ENCODE assay signal across 9 mouse cellular contexts in the genomic region with DNA sequence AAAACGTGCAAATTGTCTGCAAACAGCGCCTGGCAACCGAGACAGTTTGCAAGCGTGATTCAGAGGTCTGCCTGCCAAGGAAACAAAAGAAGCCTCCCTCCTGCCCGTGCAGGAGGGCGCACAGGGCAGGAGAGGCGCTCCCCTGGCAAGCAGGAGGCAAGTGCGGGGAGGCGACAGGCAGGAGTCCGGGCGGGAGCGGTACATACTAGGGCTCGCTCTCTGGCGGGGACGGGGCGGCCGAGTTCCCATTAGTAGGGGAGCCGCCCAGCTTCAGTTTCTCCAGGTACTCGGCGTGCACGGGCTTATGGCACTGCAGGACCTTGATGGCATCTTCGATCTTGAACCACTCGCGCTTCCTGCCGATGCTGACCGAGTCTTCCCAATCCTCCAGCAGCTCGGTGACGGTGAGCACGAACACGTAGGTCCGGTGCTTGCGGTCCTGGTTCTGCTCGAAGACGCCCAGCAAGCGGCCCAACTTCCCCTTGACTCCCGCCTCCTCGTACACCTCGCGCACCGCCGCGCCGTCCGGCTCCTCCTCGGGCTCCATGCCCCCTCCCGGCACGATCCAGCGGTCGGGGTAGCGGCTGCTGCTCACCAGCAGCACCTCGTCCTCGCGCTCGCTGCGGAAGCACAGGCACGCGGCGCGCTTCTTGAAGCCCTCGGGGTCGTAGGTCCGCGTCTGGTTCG. TPM values are rescaled to one million over a fixed set of nuclear protein-coding genes. Genes with fewer than 3 reads are reported as not detected.
DNase-seq lines count a peak whose midpoint lies in the region; ATAC-seq and TF ChIP-seq lines count a peak whose summit lies in the region.
"Not testable (repeated sequence)": the region's sequence is repeated elsewhere in the genome, so short reads cannot be mapped to it uniquely, and the experiment has no call there.
"Had no signal": no experiment of that assay in that cellular context is flagged by ENCODE, and none has a peak within 500 bp of the region (broad histone marks: within the 10 kb centered on the region; RNA-seq: fewer than 3 reads in every experiment).

No protein-coding gene starts in this region.

- TF ChIP-seq CTCF in cortical plate, adult 2 months (IDR thresholded peaks at IDR 0.05; ENCODE audit: extremely low read depth, insufficient read depth, low read length); midbrain, postnatal 0 days (IDR thresholded peaks at IDR 0.05); stomach, postnatal 0 days (IDR thresholded peaks at IDR 0.05; ENCODE audit: low read depth): not testable (repeated sequence)

- not testable (repeated sequence) for H3K4me2 ChIP-seq in forebrain, embryonic 16.5 days (ENCODE audit: low read length); midbrain, postnatal 0 days (ENCODE audit: low read depth, low read length, poor library complexity, severe bottlenecking)
- peak overlapping the region; percentile 51 for H3K4me2 ChIP-seq in kidney, embryonic 15.5 days
- H3K4me2 ChIP-seq in liver, embryonic 12.5 days, result 0 out of 2 replicates have a peak overlapping the region, but pooled peaks have one; percentile 25
- peak overlapping the region; percentile 23; the same call in 1 of the 2 replicates for H3K4me2 ChIP-seq in stomach, postnatal 0 days (replicated peaks; ENCODE audit: low read depth)

- TF ChIP-seq EP300 in stomach, postnatal 0 days (optimal IDR thresholded peaks at IDR 0.05), result not testable (repeated sequence)

- ATAC-seq in forebrain, embryonic 16.5 days, result peak; percentile 60
- peak; percentile 77 for ATAC-seq in kidney, embryonic 15.5 days (replicated peaks; ENCODE audit: low FRiP score)
- ATAC-seq in liver, embryonic 12.5 days, result not testable (repeated sequence)
- ATAC-seq in midbrain, postnatal 0 days (ENCODE audit: low FRiP score), result peak; percentile 77
- peak; percentile 39 for ATAC-seq in stomach, postnatal 0 days (ENCODE audit: low FRiP score, low TSS enrichment)

- WGBS in forebrain, embryonic 16.5 days, result no CpG with 5 or more reads among the region's 64 CpGs
- WGBS in hindbrain, embryonic 10.5 days, result 15% methylated on average over 20 of the region's 64 CpGs
- WGBS in kidney, embryonic 15.5 days, result 12% methylated on average over 17 of the region's 64 CpGs
- 4% methylated on average over 4 of the region's 64 CpGs for WGBS in liver, embryonic 12.5 days (ENCODE audit: insufficient replicate concordance)
- 43% methylated on average over 10 of the region's 64 CpGs for WGBS in midbrain, postnatal 0 days
- 23% methylated on average over 3 of the region's 64 CpGs for WGBS in stomach, postnatal 0 days

- peak overlapping the region; percentile 69 for H3K4me3 ChIP-seq in cortical plate, adult 2 months (ENCODE audit: insufficient read depth, low read length)
- peak overlapping the region; percentile 41 for H3K4me3 ChIP-seq in forebrain, embryonic 16.5 days (replicated peaks; ENCODE audit: low read length)
- peak overlapping the region; percentile 42 for H3K4me3 ChIP-seq in hindbrain, embryonic 10.5 days
- peak overlapping the region; percentile 36 for H3K4me3 ChIP-seq in kidney, embryonic 15.5 days (replicated peaks)
- H3K4me3 ChIP-seq in liver, embryonic 12.5 days; stomach, postnatal 0 days (ENCODE audit: low read depth, low read length): not testable (repeated sequence)
- peak overlapping the region; percentile 36 for H3K4me3 ChIP-seq in midbrain, postnatal 0 days (ENCODE audit: low read depth, low read length)

- peak overlapping the region; percentile 46; the same call in 1 of the 2 replicates for H3K9ac ChIP-seq in forebrain, embryonic 16.5 days (replicated peaks; ENCODE audit: low read depth, low read length)
- H3K9ac ChIP-seq in kidney, embryonic 15.5 days; liver, embryonic 12.5 days; midbrain, postnatal 0 days (replicated peaks; ENCODE audit: low read length, poor library complexity, severe bottlenecking); stomach, postnatal 0 days (ENCODE audit: low read length): not testable (repeated sequence)

- H3K27ac ChIP-seq in cortical plate, adult 2 months (ENCODE audit: insufficient read depth, low read length); forebrain, embryonic 16.5 days (ENCODE audit: low read length); kidney, embryonic 15.5 days; liver, embryonic 12.5 days; midbrain, postnatal 0 days (ENCODE audit: low read depth, low read length); stomach, postnatal 0 days (replicated peaks): not testable (repeated sequence)
- peak overlapping the region; percentile 69; the same call in 1 of the 2 replicates for H3K27ac ChIP-seq in hindbrain, embryonic 10.5 days

- not testable (repeated sequence) for H3K27me3 ChIP-seq in forebrain, embryonic 16.5 days (replicated peaks; ENCODE audit: control insufficient read depth, insufficient read depth, low read length); hindbrain, embryonic 10.5 days (ENCODE audit: insufficient read depth, poor library complexity, severe bottlenecking); kidney, embryonic 15.5 days; liver, embryonic 12.5 days (replicated peaks); midbrain, postnatal 0 days (ENCODE audit: insufficient read depth, low read length); stomach, postnatal 0 days (ENCODE audit: control insufficient read depth, insufficient read depth, low read length)

- H3K9me3 ChIP-seq in forebrain, embryonic 16.5 days (ENCODE audit: control insufficient read depth, low read length); hindbrain, embryonic 10.5 days; kidney, embryonic 15.5 days (replicated peaks); liver, embryonic 12.5 days (replicated peaks); midbrain, postnatal 0 days (ENCODE audit: low read length); stomach, postnatal 0 days (ENCODE audit: control insufficient read depth, low read length): not testable (repeated sequence)

- not testable (repeated sequence) for H3K36me3 ChIP-seq in forebrain, embryonic 16.5 days (ENCODE audit: control insufficient read depth, insufficient read depth); hindbrain, embryonic 10.5 days; kidney, embryonic 15.5 days; liver, embryonic 12.5 days; midbrain, postnatal 0 days (ENCODE audit: insufficient read depth, low read length); stomach, postnatal 0 days (ENCODE audit: control insufficient read depth, insufficient read depth, low read length)

- H3K4me1 ChIP-seq in cortical plate, adult 2 months (ENCODE audit: control insufficient read depth, insufficient read depth, low read length); forebrain, embryonic 16.5 days (replicated peaks; ENCODE audit: control insufficient read depth, insufficient read depth, low read length); hindbrain, embryonic 10.5 days (replicated peaks); kidney, embryonic 15.5 days; liver, embryonic 12.5 days; midbrain, postnatal 0 days (ENCODE audit: insufficient read depth, low read length); stomach, postnatal 0 days (replicated peaks; ENCODE audit: control insufficient read depth, insufficient read depth): not testable (repeated sequence)

- DNase-seq in R1 (ENCODE audit: low read depth, low spot score), result peak; percentile 2
- peak; percentile 2 for DNase-seq in hindbrain, embryonic 10.5 days (ENCODE audit: low spot score)
- not testable (repeated sequence) for DNase-seq in midbrain, postnatal 0 days (ENCODE audit: low spot score); stomach, postnatal 0 days (ENCODE audit: low spot score)

- TF ChIP-seq POLR2A in cortical plate, adult 2 months (IDR thresholded peaks at IDR 0.05; ENCODE audit: extremely low read depth, insufficient read depth, low read length), result not testable (repeated sequence)

RNA-seq across cellular contexts. Expression of a gene that starts 0.5 kb away (rescaled TPM):
- polyA plus RNA-seq in cortical plate, adult 2 months (2012; rRNA removed), result 21.9 and 22.6 TPM in 2 replicates
- polyA plus RNA-seq in forebrain, embryonic 16.5 days (2015; fragmentation: Nextera tagmentation; extraction: Ambion mirVana), result 59.4 and 63.8 TPM in 2 replicates
- polyA plus RNA-seq in hindbrain, embryonic 10.5 days (2016; fragmentation: Nextera tagmentation; extraction: Ambion mirVana), result 17.3 and 21.9 TPM in 2 replicates
- polyA plus RNA-seq in kidney, embryonic 15.5 days (2015; fragmentation: Nextera tagmentation; extraction: Ambion mirVana), result 13.3 and 15.0 TPM in 2 replicates
- 0.68 and 0.75 TPM in 2 replicates for polyA plus RNA-seq in liver, embryonic 12.5 days (2016; fragmentation: Nextera tagmentation; extraction: Ambion mirVana)
- 53.3 and 57.9 TPM in 2 replicates for total RNA-seq in midbrain, postnatal 0 days (2014; rRNA removed)
- polyA plus RNA-seq in midbrain, postnatal 0 days (2015; fragmentation: Nextera tagmentation; extraction: Ambion mirVana), result 43.2 and 45.2 TPM in 2 replicates
- polyA plus RNA-seq in stomach, postnatal 0 days (2015; fragmentation: Nextera tagmentation; extraction: Ambion mirVana), result 2.1 and 2.6 TPM in 2 replicates
- polyA plus RNA-seq: Patski had no signal
